Mouse (Mus musculus) cerebellum, postnatal 36 days (tissue): ENCODE data around the gene Slc25a12.
"Not testable (repeated sequence)": the region's sequence is repeated elsewhere in the genome, so short reads cannot be mapped to it uniquely, and the experiment has no call there.

Experiments
- DNase-seq, 2 experiments: peaks; one replicate each; pipeline ENCODE4 v3.0.0; 2021 to 2022; ENCODE audit warnings: mixed read lengths in 2 of 2

Slc25a12 gene

GRCm38 (mm10) chr2:71367125-71367880, at the start of gene Slc25a12:
TSS of gene Slc25a12 (minus strand) at chr2:71367749.
- peak; percentile 81 to 83 for DNase-seq

GRCm38 (mm10) chr2:71405613-71406012, 38.1 kb upstream of the Slc25a12 start:
- no peak for DNase-seq

GRCm38 (mm10) chr2:71389864-71390263, 22.3 kb upstream of the Slc25a12 start:
- DNase-seq = no peak

GRCm38 (mm10) chr2:71388951-71389763, 21.6 kb upstream of the Slc25a12 start, which contains the start of gene Hat1:
TSS of gene Hat1 (plus strand) at chr2:71388958.
- DNase-seq = peak; percentile 90 to 94

- no peak for DNase-seq
These were observed 20.2 kb upstream of the Slc25a12 start for GRCm38 (mm10) chr2:71387766-71388165.

- no peak for DNase-seq
These were observed 16.3 kb upstream of the Slc25a12 start for GRCm38 (mm10) chr2:71383890-71384289.

- DNase-seq = no peak
These were observed 14.4 kb upstream of the Slc25a12 start for GRCm38 (mm10) chr2:71381962-71382361.

GRCm38 (mm10) chr2:71377426-71377825, 9.9 kb upstream of the Slc25a12 start:
- no peak for DNase-seq

- no peak for DNase-seq
These were observed 8.9 kb upstream of the Slc25a12 start for GRCm38 (mm10) chr2:71376433-71376906.

GRCm38 (mm10) chr2:71374275-71375155, 7.0 kb upstream of the Slc25a12 start:
- no peak for DNase-seq

- not testable (repeated sequence) for DNase-seq
These were observed 4.7 kb upstream of the Slc25a12 start for GRCm38 (mm10) chr2:71372261-71372660.

- DNase-seq = no peak
These were observed 4.2 kb upstream of the Slc25a12 start for GRCm38 (mm10) chr2:71371790-71372189.

- DNase-seq = no peak
These were observed 537 bp upstream of the Slc25a12 start for GRCm38 (mm10) chr2:71368086-71368485.

GRCm38 (mm10) chr2:71366618-71367124, 878 bp downstream of the Slc25a12 start:
- no peak for DNase-seq

GRCm38 (mm10) chr2:71360192-71360591, 7.4 kb downstream of the Slc25a12 start:
- no peak for DNase-seq

- no peak for DNase-seq
These were observed 9.2 kb downstream of the Slc25a12 start for GRCm38 (mm10) chr2:71358347-71358746.

GRCm38 (mm10) chr2:71354055-71354425, 13.5 kb downstream of the Slc25a12 start:
- no peak for DNase-seq

GRCm38 (mm10) chr2:71353306-71354054, 14.1 kb downstream of the Slc25a12 start:
- DNase-seq = no peak

GRCm38 (mm10) chr2:71351727-71351987, 15.9 kb downstream of the Slc25a12 start:
- no peak for DNase-seq

GRCm38 (mm10) chr2:71350904-71351726, 16.4 kb downstream of the Slc25a12 start:
- no peak for DNase-seq

GRCm38 (mm10) chr2:71350181-71350580, 17.4 kb downstream of the Slc25a12 start:
- no peak for DNase-seq
